Mouse (Mus musculus): ENCODE results near the gene Tbx10.
"Not testable (repeated sequence)": the region's sequence is repeated elsewhere in the genome, so short reads cannot be mapped to it uniquely, and the experiment has no call there.

The Tbx10 gene

GRCm38 (mm10) chr19:4003641-4004040 is 11.1 kb downstream of the Tbx10 start:
- ATAC-seq (ENCODE audit: low TSS enrichment), result no peak

DNA sequence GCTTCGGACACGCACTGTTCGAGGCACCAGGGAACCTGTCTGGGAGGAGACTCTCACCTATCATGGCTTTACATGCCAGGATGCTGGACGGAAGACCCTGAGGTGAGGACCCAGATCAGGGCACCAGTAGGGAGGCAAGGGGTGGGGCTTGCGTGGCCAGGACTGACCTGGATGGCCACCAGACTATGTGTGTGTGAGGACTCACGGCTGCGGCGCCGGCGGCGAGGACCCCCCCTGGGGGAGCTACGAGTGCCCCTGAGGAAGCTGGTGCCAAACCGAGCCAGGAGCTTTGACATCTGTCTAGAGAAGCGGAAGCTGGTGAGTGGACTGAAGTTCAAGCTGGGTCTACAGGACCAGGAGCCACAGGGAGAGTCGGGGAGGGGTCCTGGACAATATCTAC is 11.8 kb downstream of the Tbx10 start:
- no peak for ATAC-seq (ENCODE audit: low TSS enrichment)

DNA sequence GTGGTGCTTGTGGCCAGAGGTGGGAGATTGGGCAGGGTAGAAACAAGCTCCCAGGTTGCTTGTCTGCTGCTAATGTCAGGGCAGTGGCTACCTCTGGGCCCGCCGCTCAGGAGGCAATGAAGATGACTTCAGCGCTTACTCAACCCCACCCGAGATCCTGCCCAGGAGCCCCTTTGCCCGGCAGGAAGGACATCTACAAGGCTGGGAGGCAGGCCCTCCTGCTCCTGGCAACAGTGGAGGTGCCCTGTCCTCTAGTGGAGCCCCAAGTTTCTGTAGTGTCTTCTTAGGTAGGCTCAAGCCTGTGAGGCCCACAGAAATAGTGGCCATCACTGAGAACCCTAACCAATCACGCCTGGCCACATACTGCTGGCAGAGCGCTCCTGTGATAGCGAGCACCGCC is 12.5 kb downstream of the Tbx10 start:
- ATAC-seq (ENCODE audit: low TSS enrichment), result no peak

- ATAC-seq (ENCODE audit: low TSS enrichment), result no peak
Measured at GRCm38 (mm10) chr19:4005971-4006370, 13.4 kb downstream of the Tbx10 start.

- ATAC-seq (ENCODE audit: low TSS enrichment), result no peak
Measured at GRCm38 (mm10) chr19:4011086-4011485, 18.5 kb downstream of the Tbx10 start.

- ATAC-seq (ENCODE audit: low TSS enrichment), result peak; percentile 99
Measured at GRCm38 (mm10) chr19:4012432-4013022, 20.0 kb downstream of the Tbx10 start, which contains the start of gene Ndufv1. Gene Ndufv1 (minus strand): TSS chr19:4012806.

- peak; percentile 13; the same call in 1 of the 2 replicates for ATAC-seq (ENCODE audit: low TSS enrichment)
Measured at GRCm38 (mm10) chr19:4013066-4013465, 20.5 kb downstream of the Tbx10 start.

- ATAC-seq (ENCODE audit: low TSS enrichment), result no peak
Measured at GRCm38 (mm10) chr19:4014802-4015201, 22.2 kb downstream of the Tbx10 start.

DNA sequence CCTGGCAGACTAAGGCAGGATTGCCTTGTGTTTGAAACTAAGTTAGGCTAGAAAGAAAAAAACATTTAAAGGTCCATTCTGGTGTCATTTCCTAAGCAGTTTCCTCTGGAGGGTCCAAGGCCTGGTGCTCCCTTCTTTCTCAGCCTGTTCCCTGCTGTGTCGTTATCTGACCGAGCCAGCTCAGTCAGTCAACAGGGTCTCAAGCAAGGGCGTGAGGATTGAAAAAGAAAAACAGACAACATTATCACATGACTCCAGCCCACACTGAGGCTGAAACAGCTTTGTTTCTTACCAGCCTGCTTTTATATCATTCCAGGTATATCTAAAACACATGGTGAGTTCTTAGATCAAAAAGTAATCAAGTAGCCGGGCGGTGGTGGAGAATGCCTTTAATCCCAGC is 23.1 kb downstream of the Tbx10 start:
- ATAC-seq (ENCODE audit: low TSS enrichment), result no peak

GRCm38 (mm10) chr19:4017921-4018587 is 25.5 kb downstream of the Tbx10 start:
- no peak for ATAC-seq (ENCODE audit: low TSS enrichment)

- ATAC-seq (ENCODE audit: low TSS enrichment), result peak; percentile 85; the same call in 1 of the 2 replicates
Measured at GRCm38 (mm10) chr19:4018743-4019583, 26.4 kb downstream of the Tbx10 start.

DNA sequence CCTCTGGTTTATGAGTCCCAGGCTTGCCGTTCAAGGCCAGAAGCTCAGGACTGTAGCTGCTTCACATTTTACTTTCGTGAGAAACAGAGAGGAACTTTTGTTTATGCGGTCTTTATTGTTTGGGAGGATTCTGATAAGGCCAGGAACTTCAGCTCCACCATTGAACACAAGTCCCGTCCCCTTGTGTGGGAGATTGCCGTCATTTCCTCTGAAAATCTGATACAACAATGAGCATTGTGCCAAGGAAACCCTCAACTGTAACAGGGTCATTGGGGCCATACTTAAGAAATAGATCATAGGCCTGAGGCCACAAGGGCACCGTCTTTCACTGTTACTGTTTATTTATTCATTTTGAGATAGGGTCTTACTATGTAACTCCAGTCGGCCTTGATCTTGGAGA is 30.6 kb downstream of the Tbx10 start:
- no peak for ATAC-seq (ENCODE audit: low TSS enrichment)

DNA sequence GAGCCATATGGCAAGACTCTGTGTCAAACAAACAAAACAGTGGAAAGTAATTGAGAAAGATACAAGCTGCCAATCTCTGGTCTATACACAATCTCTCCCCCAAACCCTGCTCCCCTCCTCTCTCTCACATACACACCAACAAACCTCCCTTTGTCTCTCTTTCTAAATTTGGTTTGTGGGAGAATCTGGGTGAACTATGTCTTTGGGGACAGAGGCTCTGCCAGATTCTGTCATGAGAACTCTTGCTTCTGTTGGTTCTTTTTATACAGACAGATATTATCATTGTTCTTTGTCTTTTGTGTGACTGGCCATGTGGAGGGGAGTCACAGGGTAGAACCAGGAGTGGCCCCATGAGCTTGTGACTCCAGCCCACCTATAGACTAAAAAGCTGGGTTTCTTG is 35.0 kb downstream of the Tbx10 start:
- ATAC-seq (ENCODE audit: low TSS enrichment), result no peak

GRCm38 (mm10) chr19:4032668-4033067 is 40.1 kb downstream of the Tbx10 start:
- ATAC-seq (ENCODE audit: low TSS enrichment), result no peak

- no peak for ATAC-seq (ENCODE audit: low TSS enrichment)
Measured at GRCm38 (mm10) chr19:4033298-4033697, 40.7 kb downstream of the Tbx10 start.

- no peak for ATAC-seq (ENCODE audit: low TSS enrichment)
Measured at GRCm38 (mm10) chr19:4033742-4034141, 41.2 kb downstream of the Tbx10 start.

DNA sequence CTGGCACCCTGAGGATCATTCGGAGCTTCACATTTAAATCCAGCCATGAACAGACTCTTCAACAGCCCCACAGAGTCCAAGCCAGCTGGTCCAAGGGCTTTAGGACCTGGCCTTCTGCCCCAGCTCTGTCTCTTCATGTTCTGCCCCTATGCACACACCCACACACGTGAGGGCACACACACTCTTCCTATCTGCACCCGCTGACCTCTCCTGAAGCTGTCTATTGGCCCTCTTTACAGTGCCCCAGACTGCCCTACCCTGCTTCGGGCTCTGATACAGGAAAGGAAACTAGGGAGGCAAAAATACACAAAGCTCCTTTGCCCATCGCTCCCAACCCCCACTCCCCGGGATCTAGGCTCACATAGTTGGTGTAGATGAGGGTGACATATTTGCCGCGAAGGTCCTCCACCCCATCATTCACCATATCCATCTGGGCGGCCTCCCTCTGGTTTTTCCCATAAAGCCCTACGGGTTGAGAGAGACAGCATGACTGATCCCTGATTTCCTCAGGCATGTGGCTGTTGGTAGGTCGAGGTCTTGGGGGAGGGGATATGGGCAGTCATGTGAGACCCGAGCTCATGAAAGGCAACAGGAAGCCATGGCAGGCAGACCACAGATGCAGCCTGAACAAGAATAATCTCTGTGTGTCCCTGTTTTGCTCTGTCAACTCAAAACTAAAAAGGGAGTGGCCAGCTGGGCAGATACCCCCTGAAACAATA is 43.9 kb downstream of the Tbx10 start:
- ATAC-seq (ENCODE audit: low TSS enrichment), result no peak

DNA sequence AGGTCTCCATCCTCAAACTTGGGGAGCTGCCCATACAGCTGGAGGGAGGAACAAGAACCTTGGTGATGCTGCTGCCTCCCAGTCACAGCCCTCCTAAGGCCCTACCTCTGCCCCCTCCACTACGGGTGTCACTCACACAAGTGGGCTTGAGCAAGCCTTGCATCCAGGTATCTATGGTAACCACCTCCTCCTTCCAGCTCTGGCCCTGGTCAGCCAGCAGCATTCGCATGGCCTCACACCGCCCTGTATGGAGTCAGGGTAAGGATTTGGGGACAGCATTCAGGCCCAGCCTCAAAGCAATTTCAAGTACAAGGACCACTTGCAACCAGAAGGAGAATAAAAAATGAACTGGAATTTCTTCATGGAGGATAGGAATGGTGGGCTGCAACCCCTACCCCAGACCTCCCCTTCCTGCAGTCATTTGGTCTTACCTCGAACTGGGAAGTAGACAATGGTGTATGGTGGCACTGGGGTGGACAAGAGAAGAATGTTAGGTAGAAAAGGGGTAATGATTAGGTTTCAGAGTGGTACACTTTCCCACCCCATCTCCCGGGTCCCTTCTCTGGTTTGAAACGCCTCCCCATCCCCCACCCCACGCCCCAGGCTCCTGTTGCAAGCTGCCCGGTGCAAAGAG is 44.7 kb downstream of the Tbx10 start:
- 0 out of 2 replicates have a peak, but pooled peaks have one; percentile 13 for ATAC-seq (ENCODE audit: low TSS enrichment)

GRCm38 (mm10) chr19:4037788-4038232 is 45.3 kb downstream of the Tbx10 start, which contains the start of gene Gstp1:
Gene Gstp1 (minus strand): TSS chr19:4037985.
- peak; percentile 97 for ATAC-seq (ENCODE audit: low TSS enrichment)

DNA sequence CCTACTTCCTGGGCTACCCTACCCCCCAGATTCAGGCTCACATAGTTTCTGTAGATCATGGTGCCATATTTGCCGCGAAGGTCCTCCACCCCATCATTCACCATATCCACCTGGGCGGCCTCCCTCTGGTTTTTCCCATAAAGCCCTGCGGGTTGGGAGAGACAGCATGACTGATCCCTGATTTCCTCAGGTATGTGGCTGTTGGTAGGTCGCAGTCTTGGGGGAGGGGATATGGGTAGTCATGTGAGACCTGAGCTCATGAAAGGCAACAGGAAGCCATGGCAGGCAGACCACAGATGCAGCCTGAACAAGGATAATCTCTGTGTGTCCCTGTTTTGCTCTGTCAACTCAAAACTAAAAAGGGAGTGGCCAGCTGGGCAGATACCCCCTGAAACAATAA is 48.4 kb downstream of the Tbx10 start:
- ATAC-seq (ENCODE audit: low TSS enrichment), result not testable (repeated sequence)

GRCm38 (mm10) chr19:4041500-4041899 is 48.9 kb downstream of the Tbx10 start:
- ATAC-seq (ENCODE audit: low TSS enrichment), result not testable (repeated sequence)
